Mouse (Mus musculus) cerebellum, postnatal 25 days (tissue): ENCODE measurements around the gene Rnf31.

Experiments
- DNase-seq, 2 experiments: peaks; one replicate each; pipeline ENCODE4 v3.0.0; 2021; ENCODE audit warnings: mixed read lengths in 2 of 2

Rnf31 gene

DNA sequence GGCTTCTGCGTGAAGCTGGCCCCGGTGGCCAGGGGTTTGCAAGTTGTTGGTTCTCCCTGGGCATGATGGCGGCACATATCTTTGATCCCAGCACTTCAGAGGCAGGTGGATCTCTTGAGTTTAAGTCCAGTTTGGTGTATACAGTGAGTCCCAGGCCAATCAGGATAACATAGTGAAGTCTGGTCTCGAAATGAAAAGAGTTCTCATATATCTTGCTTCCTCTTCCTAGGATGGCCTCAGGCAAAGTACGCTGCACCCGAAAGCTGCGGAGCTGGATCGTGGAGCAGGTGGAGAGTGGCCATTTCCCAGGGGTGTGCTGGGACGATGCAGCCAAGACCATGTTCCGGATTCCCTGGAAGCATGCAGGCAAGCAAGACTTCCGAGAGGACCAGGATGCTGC is 13.3 kb downstream of the Rnf31 start:
- DNase-seq: no peak

DNA sequence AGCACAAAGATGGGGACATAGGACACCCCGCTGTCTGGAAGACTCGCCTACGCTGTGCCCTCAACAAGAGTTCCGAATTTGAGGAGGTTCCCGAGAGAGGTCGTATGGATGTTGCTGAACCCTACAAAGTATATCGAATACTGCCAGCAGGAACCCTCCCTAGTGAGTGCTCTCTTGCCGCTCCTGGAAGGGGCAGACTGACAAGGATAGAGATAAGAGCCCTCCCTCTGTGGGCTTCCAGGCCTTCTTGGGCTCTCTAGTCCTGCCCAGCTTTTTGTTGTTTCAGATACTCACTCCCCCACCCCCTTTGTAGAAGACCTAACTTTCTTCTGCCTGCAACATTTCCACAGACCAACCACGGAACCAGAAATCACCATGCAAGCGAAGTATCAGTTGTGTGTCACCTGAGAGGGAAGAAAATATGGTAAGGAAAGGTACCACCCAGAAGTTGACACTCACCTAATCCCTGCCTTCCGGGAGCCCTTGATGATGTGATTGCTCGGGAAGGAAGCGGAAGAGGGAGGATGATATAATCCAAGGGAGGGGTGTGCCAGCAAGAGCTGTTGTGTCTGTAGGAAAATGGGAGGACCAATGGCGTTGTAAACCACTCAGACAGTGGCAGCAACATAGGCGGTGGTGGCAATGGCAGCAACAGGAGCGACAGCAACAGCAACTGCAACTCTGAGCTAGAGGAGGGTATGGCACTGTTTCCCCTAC is 14.4 kb downstream of the Rnf31 start:
- no peak for DNase-seq

DNA sequence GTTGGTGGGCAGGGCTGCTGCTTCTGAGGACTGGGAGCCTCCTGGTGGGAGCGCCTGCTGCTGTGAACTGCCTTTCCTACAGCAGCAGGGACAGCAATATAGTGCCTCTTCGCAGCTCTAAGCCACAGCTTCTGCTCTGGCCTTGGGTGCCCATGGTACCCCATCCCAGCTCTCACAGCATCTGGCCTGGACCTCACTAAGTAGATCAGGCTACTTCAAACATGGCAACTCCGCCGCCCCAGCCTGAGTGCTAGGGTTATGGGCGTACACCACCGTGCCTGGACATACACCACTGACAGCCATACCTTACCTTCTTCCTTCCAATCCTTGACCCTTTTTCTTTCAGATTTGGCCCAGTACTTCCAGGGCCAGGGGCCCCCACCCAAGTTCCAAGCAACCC is 16.8 kb downstream of the Rnf31 start:
- no peak for DNase-seq

- no peak for DNase-seq
Observed at GRCm38 (mm10) chr14:55613346-55613745, 21.8 kb downstream of the Rnf31 start.

GRCm38 (mm10) chr14:55614565-55615178 is 23.2 kb downstream of the Rnf31 start:
- DNase-seq: no peak

DNA sequence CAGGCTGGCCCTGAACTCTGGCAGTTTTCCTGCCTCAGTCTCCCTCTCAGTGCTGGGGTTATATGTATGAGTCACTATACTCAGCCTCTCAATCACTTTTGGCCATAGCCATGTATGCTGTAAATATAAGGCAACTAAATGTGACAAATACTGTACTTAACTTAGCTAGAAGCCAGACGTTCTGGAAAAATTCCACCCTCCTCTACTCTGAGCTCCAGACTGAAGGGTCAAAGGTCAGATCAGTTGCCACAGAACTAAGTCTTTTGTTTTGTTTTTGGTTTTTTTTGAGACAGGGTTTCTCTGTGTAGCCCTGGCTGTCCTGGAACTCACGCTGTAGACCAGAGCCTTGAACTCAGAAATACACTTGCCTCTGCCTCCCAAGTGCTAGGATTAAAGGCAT is 24.4 kb downstream of the Rnf31 start:
- no peak for DNase-seq

- DNase-seq: no peak
Observed at GRCm38 (mm10) chr14:55616844-55617243, 25.3 kb downstream of the Rnf31 start.

DNA sequence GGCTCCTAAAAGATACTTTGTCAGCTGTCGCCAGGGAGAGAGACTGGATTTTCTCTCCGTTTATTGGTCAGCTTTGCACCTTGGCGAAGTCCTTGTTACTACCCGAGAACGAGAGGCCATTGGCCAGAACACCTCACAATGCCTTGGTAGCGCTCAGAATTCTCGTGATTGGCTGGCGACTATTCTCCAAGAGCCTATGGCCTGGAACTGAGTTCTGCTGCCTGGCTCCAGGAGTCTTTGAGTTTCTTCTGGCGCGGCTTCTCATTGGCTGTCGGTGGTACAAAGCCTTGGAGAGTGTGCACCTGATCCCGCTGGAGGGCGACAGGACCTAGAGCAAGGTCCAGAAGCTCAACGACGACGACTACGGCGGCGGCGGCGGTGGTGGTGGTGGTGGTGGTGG is 26.3 kb downstream of the Rnf31 start, which contains the start of gene Rec8:
TSS of gene Rec8 (plus strand) at position 216 of the 400 bp plus-strand sequence.
- peak; percentile 67 to 77 for DNase-seq

DNA sequence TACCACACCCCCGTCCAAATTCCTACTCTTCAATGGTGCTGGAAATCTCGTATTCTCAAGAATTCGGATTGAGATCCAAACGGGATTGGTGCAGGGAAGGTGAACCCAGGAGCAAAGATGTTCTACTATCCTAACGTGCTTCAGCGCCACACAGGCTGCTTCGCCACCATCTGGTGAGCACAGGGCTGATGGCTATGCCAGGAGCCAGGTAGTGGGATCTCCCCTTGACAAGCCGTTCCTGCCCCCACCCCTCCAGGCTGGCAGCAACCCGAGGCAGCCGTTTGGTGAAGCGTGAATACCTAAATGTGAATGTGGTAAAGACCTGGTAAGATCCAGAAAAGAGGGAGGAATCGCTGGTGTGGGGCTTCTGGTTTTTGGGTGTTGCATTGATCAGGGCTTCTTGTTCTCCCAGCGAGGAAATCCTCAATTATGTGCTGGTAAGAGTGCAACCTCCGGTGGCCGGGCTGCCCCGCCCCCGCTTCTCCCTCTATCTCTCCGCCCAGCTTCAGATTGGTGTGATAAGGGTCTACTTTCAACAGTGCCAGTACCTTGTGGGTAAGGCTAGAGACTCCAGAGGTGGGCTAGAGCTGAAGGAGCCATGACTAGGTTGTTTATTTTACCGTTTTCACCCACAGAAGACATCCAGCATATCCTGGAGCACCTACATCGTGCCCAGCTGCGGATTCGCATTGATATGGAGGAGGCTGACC is 27.1 kb downstream of the Rnf31 start:
- peak; percentile 55 to 65 for DNase-seq

- no peak for DNase-seq
Observed at GRCm38 (mm10) chr14:55628077-55628827, 36.7 kb downstream of the Rnf31 start.

DNA sequence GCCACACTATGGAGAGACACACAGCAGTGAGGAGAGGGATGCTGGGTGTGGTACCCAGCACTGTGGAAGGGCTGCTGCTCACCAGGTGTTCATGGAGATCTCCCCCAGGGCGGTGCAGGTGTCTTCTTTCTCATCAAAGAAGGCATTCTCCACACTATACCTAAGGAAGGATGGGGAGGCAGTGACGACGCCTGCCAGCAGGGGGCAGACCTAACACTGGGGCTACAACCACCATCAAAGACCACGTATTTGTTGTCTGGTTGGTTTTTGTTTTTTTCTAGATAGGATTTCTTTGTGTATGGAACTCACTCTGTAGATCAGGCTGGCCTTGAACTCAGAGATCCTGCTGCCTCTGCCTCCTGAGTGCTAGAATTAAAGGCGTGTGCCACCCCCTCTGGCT is 37.8 kb downstream of the Rnf31 start:
- peak; percentile 38 to 59 for DNase-seq

DNA sequence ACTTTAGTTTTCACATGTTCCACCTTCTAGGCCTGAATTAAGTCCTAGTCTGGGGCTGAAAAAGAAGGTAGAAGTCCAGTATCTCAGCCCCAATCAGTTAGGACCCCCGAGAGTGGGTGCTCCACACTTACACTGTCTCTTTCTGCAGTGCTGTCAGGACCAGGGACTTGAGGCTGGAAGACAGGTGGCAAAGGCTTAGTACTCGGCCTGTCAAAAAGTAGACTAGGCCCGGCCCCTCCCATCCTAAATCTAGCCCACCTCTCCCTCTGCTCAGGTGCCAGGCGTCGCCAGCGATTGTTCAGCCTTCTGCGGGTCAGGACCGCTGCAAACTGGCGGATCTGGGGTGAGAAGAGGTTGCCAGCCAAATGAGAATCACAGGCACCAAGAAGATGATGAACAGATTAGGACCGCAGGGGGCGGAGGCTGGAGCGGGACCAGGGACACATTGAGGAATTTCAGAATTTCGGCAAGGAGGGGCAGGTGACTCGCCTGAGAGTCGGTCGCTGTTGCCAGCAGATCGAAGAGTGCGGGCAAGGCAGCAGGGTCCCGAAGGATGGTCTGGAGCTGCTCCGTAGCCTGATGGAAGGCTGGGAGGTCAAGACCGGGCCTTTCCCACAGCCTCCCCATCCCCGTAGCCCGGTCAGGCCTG is 43.5 kb downstream of the Rnf31 start:
- DNase-seq: peak; percentile 66 to 78

DNA sequence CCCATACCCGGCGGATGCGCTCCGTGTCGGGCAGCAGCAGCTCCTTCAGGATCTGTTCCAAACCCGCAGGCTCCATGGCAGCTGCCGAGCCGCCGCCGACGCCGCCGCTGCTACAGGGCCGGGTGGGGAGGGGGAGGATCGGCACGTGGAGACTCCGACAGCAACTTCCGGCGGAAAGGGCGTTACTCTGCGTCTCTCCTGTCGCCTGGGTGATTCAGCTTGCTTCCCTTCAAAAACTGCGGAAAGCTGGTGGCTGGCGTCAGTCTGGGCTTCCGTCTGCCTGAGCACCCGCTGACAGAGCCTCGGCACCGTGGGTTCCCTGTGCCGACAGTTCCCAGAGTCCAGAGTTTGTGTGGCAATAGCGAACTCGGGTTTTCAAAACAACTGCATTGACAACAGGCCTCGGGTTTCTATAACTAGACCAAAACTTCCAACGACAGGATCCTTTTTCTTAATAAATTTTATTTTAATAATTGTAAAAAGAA is 44.1 kb downstream of the Rnf31 start, which contains the start of gene Ipo4:
TSS of gene Ipo4 (minus strand) at position 435 of the 485 bp plus-strand sequence.
- peak; percentile 85 to 92 for DNase-seq

DNA sequence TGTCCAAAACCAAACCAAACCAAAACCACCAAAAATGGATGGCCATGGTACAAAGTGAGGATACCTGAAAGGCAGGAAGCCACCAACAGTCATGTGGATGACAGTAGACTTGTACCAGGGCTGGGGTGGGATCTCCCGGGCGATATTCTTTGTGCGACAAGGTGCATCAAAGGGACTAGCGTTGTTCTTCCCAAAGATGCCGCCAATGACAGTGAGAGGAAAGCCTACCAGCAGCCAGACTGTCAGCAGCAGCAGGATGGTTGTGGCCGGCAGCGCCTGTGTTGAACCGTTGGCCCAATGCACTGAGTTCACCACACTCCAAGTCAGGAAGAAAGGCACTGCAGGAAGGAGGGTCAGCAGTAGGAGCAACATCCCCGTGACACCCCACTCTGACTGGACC is 46.3 kb downstream of the Rnf31 start, which contains the start of gene Gm49378:
TSS of gene Gm49378 (minus strand) at position 101 of the 400 bp plus-strand sequence.
- no peak for DNase-seq

DNA sequence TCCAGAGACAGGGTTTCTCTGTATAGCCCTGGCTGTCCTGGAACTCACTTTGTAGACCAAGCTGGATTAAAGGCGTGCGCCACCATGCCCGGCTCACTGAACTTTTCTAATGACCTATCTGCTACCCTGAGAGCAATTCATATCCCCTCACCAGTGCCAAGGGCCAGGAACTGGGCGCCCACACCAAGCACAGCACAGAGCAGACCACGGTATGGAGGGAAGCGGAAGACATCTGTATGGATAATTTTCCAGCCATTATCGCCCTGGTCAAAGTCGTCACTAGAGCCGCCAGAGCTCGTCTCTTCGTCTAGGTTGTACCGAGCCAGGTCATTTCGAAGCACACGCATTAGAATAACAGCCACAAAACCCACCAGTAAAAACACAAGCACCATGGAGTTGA is 49.3 kb downstream of the Rnf31 start:
- DNase-seq: no peak

DNA sequence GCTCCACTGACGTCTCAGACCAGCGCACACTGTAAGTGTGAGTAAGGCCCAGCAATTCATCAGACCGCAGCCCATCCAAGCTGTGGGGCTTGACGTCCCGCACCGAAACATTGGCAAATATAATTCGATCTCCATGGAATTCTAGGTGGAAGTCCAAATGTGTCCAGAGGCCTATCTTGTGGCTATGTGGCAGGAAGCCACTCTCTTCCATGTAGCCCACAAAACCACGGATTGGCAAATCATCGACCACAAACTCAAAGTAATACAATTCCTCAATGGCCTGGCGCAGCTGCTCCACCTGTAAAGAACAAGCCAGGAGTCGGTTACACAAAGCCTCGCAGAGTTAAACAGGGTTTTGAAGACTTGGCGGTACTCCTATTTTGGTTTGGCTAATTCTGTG is 49.8 kb downstream of the Rnf31 start:
- no peak for DNase-seq

- no peak for DNase-seq
Observed at GRCm38 (mm10) chr14:55642679-55643059, 51.2 kb downstream of the Rnf31 start.

DNA sequence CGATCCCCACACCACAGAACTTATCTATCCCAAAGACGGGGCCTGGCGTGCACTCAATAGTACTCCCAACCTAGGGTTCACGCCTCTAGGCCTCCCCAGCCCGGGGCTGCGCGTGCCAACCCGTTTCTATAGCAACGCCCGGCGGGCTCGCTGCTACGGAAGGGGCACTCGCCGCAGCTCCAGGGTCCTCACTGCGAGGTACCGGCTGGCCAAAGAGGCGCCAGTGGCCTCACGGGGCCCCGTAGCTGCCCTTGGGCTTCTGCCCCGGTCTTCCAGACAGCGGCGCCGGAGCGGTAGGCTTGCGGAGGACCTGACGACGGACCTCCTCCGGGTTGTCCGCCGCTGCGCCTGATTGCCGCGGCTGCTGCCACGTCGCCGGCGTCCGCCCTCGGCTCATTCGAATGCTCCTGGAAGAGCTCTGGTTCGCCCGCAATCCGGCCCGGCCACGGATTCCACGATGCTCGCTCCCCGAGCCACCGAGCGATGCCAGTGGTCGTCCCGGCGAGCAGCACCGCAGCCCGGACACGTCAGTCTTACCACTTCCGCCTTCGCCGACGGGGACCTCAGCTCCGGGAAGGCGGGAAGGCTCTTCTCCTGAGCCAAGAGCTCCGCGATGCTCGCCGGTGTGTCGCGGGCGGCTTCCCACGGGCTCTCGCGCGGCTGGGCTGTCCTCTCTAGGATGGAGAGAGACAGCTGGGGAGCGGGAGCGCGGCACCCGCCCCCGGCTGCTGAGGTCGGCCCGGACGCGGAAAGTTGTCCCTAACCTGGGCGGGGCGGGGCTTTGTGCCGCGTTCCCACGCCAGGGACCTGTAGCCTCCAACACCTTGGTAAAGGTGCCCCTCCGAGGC is 51.8 kb downstream of the Rnf31 start, which contains the start of gene Tm9sf1:
TSS of gene Tm9sf1 (minus strand) at position 747 of the 848 bp plus-strand sequence.
- DNase-seq: peak; percentile 89 to 94

DNA sequence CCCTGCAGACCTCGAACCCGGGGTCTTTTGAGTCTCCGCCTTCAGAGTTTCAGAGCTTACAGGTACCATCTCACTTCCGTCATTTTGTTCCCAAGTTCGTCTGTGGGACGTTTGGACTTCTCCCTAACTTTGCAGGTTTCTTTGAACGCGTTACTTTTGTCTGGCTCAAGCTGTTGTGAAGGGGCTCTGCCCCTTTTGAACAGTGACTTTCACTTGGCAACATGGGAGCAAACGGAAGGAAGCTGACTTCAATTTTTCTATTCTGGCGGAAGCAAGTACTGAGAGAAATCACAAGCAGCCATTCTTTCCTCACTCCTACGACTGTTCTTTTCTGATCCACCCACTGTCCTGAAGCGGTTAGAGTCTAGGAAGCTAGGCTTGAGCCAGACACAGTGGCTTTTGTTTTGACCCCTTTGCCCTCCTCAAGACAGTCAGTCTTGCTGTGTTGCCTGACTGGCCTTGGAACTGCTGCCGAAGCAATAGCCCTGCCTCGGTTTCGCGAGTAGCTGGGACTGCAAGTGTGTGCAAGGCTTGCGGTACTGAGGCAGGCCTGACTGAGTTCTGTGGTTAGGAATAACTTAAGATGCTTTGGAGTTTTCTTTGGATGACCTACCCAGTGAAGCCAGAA is 52.9 kb downstream of the Rnf31 start:
- DNase-seq: no peak

GRCm38 (mm10) chr14:55649884-55650283 is 58.4 kb downstream of the Rnf31 start, which contains the start of gene Tssk4:
TSS of gene Tssk4 (plus strand) at chr14:55650184.
- DNase-seq: no peak

DNA sequence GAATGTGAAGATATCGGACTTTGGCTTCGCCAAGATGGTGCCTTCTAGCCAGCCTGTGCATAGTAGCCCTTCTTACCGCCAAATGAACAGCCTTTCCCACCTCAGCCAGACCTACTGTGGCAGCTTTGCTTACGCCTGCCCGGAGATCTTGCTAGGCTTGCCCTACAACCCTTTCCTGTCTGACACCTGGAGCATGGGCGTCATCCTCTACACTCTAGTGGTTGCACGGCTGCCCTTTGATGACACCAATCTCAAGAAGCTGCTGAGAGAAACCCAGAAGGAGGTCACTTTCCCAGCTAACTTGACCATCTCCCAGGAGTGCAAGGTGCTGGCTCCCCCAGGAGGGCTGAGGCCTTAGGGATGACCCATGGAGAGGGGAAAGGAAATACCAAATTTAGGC is 60.0 kb downstream of the Rnf31 start:
- DNase-seq: no peak
